Mouse (Mus musculus): ENCODE data around the gene 5530401A14Rik. TPM values are rescaled to one million over a fixed set of nuclear protein-coding genes. Genes with fewer than 3 reads are reported as not detected.

5530401A14Rik gene
- polyA plus RNA-seq, 1 experiment from 2014 or later = not detected

DNA sequence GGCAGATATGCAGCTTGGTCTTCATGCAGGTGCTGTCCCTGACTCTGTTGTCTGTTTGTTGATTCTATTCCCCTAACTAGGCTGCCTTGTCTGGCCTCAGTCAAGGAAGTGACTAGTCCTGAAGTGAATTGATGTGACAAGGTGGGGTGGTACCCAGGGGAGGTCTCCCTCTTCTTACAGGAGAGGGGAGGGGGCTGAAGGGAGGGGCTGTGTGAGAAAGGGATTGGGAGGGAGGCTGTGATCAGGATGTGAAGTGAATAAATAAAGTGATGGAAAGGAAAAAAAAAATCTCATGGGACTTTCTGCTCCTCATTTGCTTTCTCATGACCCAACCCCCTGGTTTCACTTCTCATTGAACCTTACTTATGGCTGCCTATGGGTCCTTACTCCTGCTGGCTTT is 41.8 kb downstream of the 5530401A14Rik start:
- Histone ChIP-seq H3K9me3 (ENCODE audit: low read depth, low read length) (no peaks in the 10 kb centered on the region), H3K4me2 (no peak overlapping the region), H3K36me3 (ENCODE audit: insufficient read depth) (no peaks in the 10 kb centered on the region), H3K27ac (ENCODE audit: low read depth) (no peak overlapping the region), H3K4me1 (ENCODE audit: insufficient read depth) (no peaks in the 10 kb centered on the region), H3K27me3 (ENCODE audit: insufficient read depth, low read length) (no peaks in the 10 kb centered on the region), H3K9ac (no peak overlapping the region), H3K4me3 (ENCODE audit: low read depth, low read length) (no peak overlapping the region)
- no peak for TF ChIP-seq CTCF (IDR thresholded peaks at IDR 0.05; ENCODE audit: low read depth)
- ATAC-seq (ENCODE audit: insufficient read depth) = no peak
- DNase-seq = no peak

DNA sequence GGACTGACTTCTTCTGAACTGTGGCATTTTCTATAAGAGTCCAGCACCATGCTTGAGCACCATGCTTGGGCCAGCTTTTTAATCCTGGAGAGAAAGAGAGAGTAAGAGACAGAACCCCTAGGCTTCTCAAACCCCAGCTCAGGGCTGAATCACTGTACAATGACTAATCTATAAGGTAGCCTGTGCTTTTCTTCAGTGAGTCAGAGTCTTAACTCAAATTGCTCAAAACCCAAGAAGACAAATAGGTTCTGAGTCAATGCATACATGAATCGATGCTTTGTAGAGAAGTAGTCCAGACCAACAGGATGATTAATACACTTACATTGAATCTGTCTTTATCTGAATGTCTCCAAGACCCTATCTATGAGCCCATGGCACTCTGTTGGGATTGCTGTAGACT is 48.3 kb downstream of the 5530401A14Rik start:
- DNase-seq (no peak), ATAC-seq (ENCODE audit: insufficient read depth) (no peak)
- Histone ChIP-seq H3K4me3 (ENCODE audit: low read depth, low read length) (no peak overlapping the region), H3K9ac (no peak overlapping the region), H3K27me3 (ENCODE audit: insufficient read depth, low read length) (no peaks in the 10 kb centered on the region), H3K27ac (ENCODE audit: low read depth) (no peak overlapping the region), H3K9me3 (ENCODE audit: low read depth, low read length) (no peaks in the 10 kb centered on the region), H3K4me2 (no peak overlapping the region), H3K4me1 (ENCODE audit: insufficient read depth) (no peaks in the 10 kb centered on the region), H3K36me3 (ENCODE audit: insufficient read depth) (no peaks in the 10 kb centered on the region)
- 83% methylated on average over 1 of the region's 1 CpGs for WGBS
- no peak for TF ChIP-seq CTCF (IDR thresholded peaks at IDR 0.05; ENCODE audit: low read depth)

DNA sequence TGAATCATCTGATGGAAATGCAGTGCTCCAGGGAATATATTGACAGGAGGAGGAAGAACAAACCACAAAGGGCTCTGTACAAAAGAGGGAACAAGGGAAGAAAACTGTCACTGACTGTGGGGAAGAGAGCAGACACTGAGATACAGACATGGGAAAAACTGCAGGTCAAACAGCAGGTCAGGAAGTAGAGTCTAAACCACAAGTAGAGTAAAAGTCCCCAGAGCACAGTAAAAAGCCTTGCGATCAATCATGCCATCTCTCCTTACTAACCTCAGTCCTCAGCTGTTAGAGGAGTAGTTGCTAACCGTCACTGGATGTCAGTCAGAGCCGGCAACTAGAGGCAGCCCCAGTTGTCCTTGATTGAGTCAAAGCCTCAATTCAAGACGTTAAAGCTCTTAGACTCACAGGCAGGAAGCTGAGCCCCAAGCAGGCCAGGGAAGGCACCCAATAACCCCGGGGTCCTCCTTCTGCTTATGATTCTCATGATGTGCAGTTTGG is 49.0 kb downstream of the 5530401A14Rik start:
- no peaks in the 10 kb centered on the region for H3K9me3 ChIP-seq (ENCODE audit: low read depth, low read length)

DNA sequence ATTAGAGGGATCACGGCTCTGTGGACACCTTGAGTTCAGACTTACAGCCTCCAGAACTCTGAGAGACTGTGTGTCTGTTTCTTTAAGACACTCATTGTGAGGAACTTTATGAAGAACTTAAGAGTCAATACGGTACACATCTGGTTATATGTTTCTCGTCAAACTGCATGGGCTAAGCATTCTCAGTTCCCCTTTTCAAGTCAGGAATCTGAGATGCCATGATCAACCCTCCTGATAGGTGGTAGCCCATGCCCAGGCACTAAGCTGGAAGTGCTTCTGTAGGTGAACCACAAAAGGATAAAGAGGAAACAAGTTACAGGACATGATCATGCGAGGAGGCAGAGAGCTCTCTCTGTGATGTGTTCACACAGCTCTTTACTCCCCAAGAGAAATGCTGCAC is 52.6 kb downstream of the 5530401A14Rik start:
- H3K36me3 ChIP-seq (ENCODE audit: insufficient read depth) = no peaks in the 10 kb centered on the region
- ATAC-seq (ENCODE audit: insufficient read depth) = no peak
- 76% methylated on average over 4 of the region's 4 CpGs for WGBS

More for the DNA sequence above, 49.0 kb downstream of the 5530401A14Rik start:
- no peaks in the 10 kb centered on the region for H3K36me3 ChIP-seq (ENCODE audit: insufficient read depth)
- no peak overlapping the region for H3K4me2 ChIP-seq
- no peak overlapping the region for H3K9ac ChIP-seq
- no peak overlapping the region for H3K27ac ChIP-seq (ENCODE audit: low read depth)
- H3K4me3 ChIP-seq (ENCODE audit: low read depth, low read length) = no peak overlapping the region
- TF ChIP-seq CTCF (IDR thresholded peaks at IDR 0.05; ENCODE audit: low read depth) = no peak
- H3K27me3 ChIP-seq (ENCODE audit: insufficient read depth, low read length) = no peaks in the 10 kb centered on the region
- no peaks in the 10 kb centered on the region for H3K4me1 ChIP-seq (ENCODE audit: insufficient read depth)
- DNase-seq (no peak), ATAC-seq (ENCODE audit: insufficient read depth) (no peak)
- 69% methylated on average over 5 of the region's 5 CpGs for WGBS

DNA sequence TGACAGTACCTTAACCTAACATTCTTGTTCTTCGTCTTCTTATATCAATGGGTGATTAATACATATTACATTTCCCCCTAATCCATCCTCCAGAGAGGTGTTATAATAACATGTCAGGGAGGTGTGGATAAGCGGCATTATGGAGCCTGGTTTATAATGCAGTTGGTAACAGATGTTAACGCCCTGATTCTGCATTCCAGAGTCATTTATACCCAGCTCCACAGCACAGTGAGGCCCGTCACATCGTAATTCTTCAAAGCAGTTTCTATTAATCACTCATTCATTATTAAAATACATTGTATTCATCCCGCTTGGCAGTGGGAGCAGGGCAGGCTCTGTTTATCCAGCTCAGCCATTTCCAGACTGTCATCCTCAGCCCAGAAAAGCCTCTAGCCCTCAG is 55.0 kb downstream of the 5530401A14Rik start:
- WGBS = 25% methylated on average over 6 of the region's 6 CpGs
- Histone ChIP-seq H3K9ac (no peak overlapping the region), H3K4me3 (ENCODE audit: low read depth, low read length) (no peak overlapping the region), H3K27ac (ENCODE audit: low read depth) (no peak overlapping the region), H3K4me2 (no peak overlapping the region), H3K27me3 (ENCODE audit: insufficient read depth, low read length) (no peaks in the 10 kb centered on the region), H3K36me3 (ENCODE audit: insufficient read depth) (no peaks in the 10 kb centered on the region), H3K9me3 (ENCODE audit: low read depth, low read length) (no peaks in the 10 kb centered on the region), H3K4me1 (ENCODE audit: insufficient read depth) (no peaks in the 10 kb centered on the region)
- TF ChIP-seq CTCF (IDR thresholded peaks at IDR 0.05; ENCODE audit: low read depth) = no peak
- ATAC-seq (ENCODE audit: insufficient read depth) = no peak
- no peak for DNase-seq

More for the DNA sequence above, 52.6 kb downstream of the 5530401A14Rik start:
- Histone ChIP-seq H3K4me3 (ENCODE audit: low read depth, low read length) (no peak overlapping the region), H3K4me2 (no peak overlapping the region), H3K9ac (no peak overlapping the region), H3K27me3 (ENCODE audit: insufficient read depth, low read length) (no peaks in the 10 kb centered on the region), H3K27ac (ENCODE audit: low read depth) (no peak overlapping the region), H3K9me3 (ENCODE audit: low read depth, low read length) (no peaks in the 10 kb centered on the region), H3K4me1 (ENCODE audit: insufficient read depth) (no peaks in the 10 kb centered on the region)
- DNase-seq = no peak
- TF ChIP-seq CTCF (IDR thresholded peaks at IDR 0.05; ENCODE audit: low read depth) = no peak

DNA sequence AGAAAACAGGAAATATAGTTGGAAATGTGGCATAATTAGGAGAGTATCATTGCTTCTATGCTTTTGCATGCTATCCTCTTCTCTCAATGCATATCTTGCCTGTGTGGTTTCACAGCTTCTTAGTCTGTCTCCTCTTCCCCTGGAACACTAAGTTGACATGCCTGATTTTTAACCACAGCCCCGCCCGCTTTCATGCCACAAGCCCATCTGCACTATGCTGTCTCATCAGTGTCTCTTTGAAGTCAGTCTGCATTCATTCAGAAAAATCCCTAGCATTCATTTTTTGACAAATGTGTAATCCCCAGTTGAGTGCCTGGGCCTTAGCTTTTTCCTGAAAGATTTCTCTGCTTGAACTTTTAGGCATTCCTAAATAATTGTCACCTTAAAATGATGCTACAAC is 62.6 kb downstream of the 5530401A14Rik start:
- Histone ChIP-seq H3K4me3 (ENCODE audit: low read depth, low read length) (no peak overlapping the region), H3K9ac (no peak overlapping the region), H3K9me3 (ENCODE audit: low read depth, low read length) (no peaks in the 10 kb centered on the region), H3K27ac (ENCODE audit: low read depth) (no peak overlapping the region), H3K27me3 (ENCODE audit: insufficient read depth, low read length) (no peaks in the 10 kb centered on the region), H3K36me3 (ENCODE audit: insufficient read depth) (no peaks in the 10 kb centered on the region), H3K4me1 (ENCODE audit: insufficient read depth) (no peaks in the 10 kb centered on the region), H3K4me2 (no peak overlapping the region)
- TF ChIP-seq CTCF (IDR thresholded peaks at IDR 0.05; ENCODE audit: low read depth) = no peak
- WGBS = 83% methylated on average over 2 of the region's 2 CpGs
- ATAC-seq (ENCODE audit: insufficient read depth) (no peak), DNase-seq (no peak)

DNA sequence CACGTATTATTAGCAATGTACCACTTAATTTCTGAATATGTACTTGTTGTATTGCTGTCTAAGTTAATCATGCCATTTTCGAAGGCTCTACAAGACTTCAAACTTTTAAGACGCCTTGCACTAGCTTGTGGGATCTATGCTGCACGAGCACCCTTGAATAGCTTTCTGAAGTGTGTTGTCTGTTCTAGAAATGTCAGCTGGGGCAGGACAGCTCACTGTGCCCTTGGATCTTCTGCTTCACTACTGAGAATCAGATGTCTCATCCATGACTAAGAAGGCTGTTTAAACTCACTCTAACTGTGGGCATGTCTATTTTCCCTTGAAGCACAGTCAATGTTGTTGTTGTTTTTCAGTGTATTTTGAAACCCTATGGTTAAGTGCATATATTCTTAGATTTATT is 63.2 kb downstream of the 5530401A14Rik start:
- 88% methylated on average over 4 of the region's 4 CpGs for WGBS

DNA sequence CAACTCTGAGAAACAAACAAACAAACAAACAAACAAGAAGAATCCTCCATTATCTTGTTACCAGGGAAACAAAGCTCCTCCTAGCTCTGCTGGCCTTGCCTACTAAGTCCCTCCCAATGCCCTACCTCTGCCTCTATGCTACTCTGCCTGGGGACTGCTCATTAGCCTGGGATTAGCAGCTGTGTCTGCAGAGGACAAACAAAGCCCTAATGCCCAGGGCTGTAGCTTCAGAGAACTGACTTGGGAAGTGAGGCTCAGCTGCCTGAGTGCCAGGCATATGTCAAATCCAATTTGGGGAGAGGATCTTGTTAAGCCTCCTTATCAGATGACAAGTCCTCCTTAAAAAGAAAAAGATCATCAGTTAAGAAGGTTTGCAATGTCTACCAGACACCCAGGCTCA is 65.9 kb downstream of the 5530401A14Rik start:
- no peak for ATAC-seq (ENCODE audit: insufficient read depth)
- no peaks in the 10 kb centered on the region for H3K9me3 ChIP-seq (ENCODE audit: low read depth, low read length)
- no peaks in the 10 kb centered on the region for H3K4me1 ChIP-seq (ENCODE audit: insufficient read depth)
- no peak for DNase-seq
- no peaks in the 10 kb centered on the region for H3K27me3 ChIP-seq (ENCODE audit: insufficient read depth, low read length)
- H3K36me3 ChIP-seq (ENCODE audit: insufficient read depth) = no peaks in the 10 kb centered on the region
- H3K9ac ChIP-seq = no peak overlapping the region
- no peak for TF ChIP-seq CTCF (IDR thresholded peaks at IDR 0.05; ENCODE audit: low read depth)
- no peak overlapping the region for H3K27ac ChIP-seq (ENCODE audit: low read depth)
- no peak overlapping the region for H3K4me2 ChIP-seq
- no peak overlapping the region for H3K4me3 ChIP-seq (ENCODE audit: low read depth, low read length)

More for the DNA sequence above, 63.2 kb downstream of the 5530401A14Rik start:
- no peak overlapping the region for H3K9ac ChIP-seq
- no peak overlapping the region for H3K4me3 ChIP-seq (ENCODE audit: low read depth, low read length)
- no peaks in the 10 kb centered on the region for H3K36me3 ChIP-seq (ENCODE audit: insufficient read depth)
- ATAC-seq (ENCODE audit: insufficient read depth) (no peak), DNase-seq (no peak)
- H3K4me2 ChIP-seq = no peak overlapping the region
- no peaks in the 10 kb centered on the region for H3K4me1 ChIP-seq (ENCODE audit: insufficient read depth)
- H3K27ac ChIP-seq (ENCODE audit: low read depth) = no peak overlapping the region
- H3K9me3 ChIP-seq (ENCODE audit: low read depth, low read length) = no peaks in the 10 kb centered on the region
- H3K27me3 ChIP-seq (ENCODE audit: insufficient read depth, low read length) = no peaks in the 10 kb centered on the region
- TF ChIP-seq CTCF (IDR thresholded peaks at IDR 0.05; ENCODE audit: low read depth) = no peak

All from lung, embryonic 14.5 days (tissue).